Mouse (Mus musculus): ENCODE data around the gene Dhrs3. TPM values are rescaled to one million over a fixed set of nuclear protein-coding genes. Genes with fewer than 3 reads are reported as not detected.

Gene Dhrs3
- polyA plus RNA-seq, 1 experiment, result 227 TPM

- peaks cover 48% of the 10 kb centered on the region for H3K4me1 ChIP-seq (replicated peaks; ENCODE audit: control insufficient read depth, insufficient read depth, low read length)
- H3K4me3 ChIP-seq (ENCODE audit: control insufficient read depth, insufficient read depth, low read length), result no peak overlapping the region
- no peak for DNase-seq
- WGBS, result 87% methylated on average over 3 of the region's 3 CpGs
- H3K27me3 ChIP-seq (ENCODE audit: control insufficient read depth, insufficient read depth, low read length), result no peaks in the 10 kb centered on the region
- TF ChIP-seq POLR2A (IDR thresholded peaks at IDR 0.05; ENCODE audit: control insufficient read depth, extremely low read depth, insufficient read depth, low read length, poor library complexity), result no peak
- TF ChIP-seq CTCF (IDR thresholded peaks at IDR 0.05; ENCODE audit: borderline replicate concordance, control insufficient read depth, extremely low read depth, insufficient read depth, low read length, poor library complexity), result no peak
- peaks cover 13% of the 10 kb centered on the region for H3K36me3 ChIP-seq (ENCODE audit: control insufficient read depth, insufficient read depth, low read length)
- H3K27ac ChIP-seq (ENCODE audit: control insufficient read depth, insufficient read depth, low read length), result no peak overlapping the region
Measured at GRCm38 (mm10) chr4:144903932-144904331, 11.3 kb downstream of the Dhrs3 start.

- TF ChIP-seq CTCF (IDR thresholded peaks at IDR 0.05; ENCODE audit: borderline replicate concordance, control insufficient read depth, extremely low read depth, insufficient read depth, low read length, poor library complexity) (no peak), POLR2A (IDR thresholded peaks at IDR 0.05; ENCODE audit: control insufficient read depth, extremely low read depth, insufficient read depth, low read length, poor library complexity) (no peak)
- WGBS, result 94% methylated on average over 5 of the region's 5 CpGs
- no peak for DNase-seq
- Histone ChIP-seq H3K4me3 (ENCODE audit: control insufficient read depth, insufficient read depth, low read length) (no peak overlapping the region), H3K27me3 (ENCODE audit: control insufficient read depth, insufficient read depth, low read length) (no peaks in the 10 kb centered on the region), H3K36me3 (ENCODE audit: control insufficient read depth, insufficient read depth, low read length) (peaks cover 7% of the 10 kb centered on the region; the same call in 1 of the 2 replicates), H3K27ac (ENCODE audit: control insufficient read depth, insufficient read depth, low read length) (no peak overlapping the region), H3K4me1 (replicated peaks; ENCODE audit: control insufficient read depth, insufficient read depth, low read length) (peaks cover 48% of the 10 kb centered on the region)
Measured at GRCm38 (mm10) chr4:144905128-144905527, 12.5 kb downstream of the Dhrs3 start.

- 71% methylated on average over 8 of the region's 8 CpGs for WGBS
- no peak for TF ChIP-seq CTCF (IDR thresholded peaks at IDR 0.05; ENCODE audit: borderline replicate concordance, control insufficient read depth, extremely low read depth, insufficient read depth, low read length, poor library complexity)
- no peak for TF ChIP-seq POLR2A (IDR thresholded peaks at IDR 0.05; ENCODE audit: control insufficient read depth, extremely low read depth, insufficient read depth, low read length, poor library complexity)
- Histone ChIP-seq H3K4me3 (ENCODE audit: control insufficient read depth, insufficient read depth, low read length) (no peak overlapping the region), H3K27me3 (ENCODE audit: control insufficient read depth, insufficient read depth, low read length) (no peaks in the 10 kb centered on the region), H3K36me3 (ENCODE audit: control insufficient read depth, insufficient read depth, low read length) (peaks cover 7% of the 10 kb centered on the region; the same call in 1 of the 2 replicates), H3K4me1 (replicated peaks; ENCODE audit: control insufficient read depth, insufficient read depth, low read length) (peaks cover 41% of the 10 kb centered on the region), H3K27ac (ENCODE audit: control insufficient read depth, insufficient read depth, low read length) (no peak overlapping the region)
- DNase-seq, result no peak
Measured at GRCm38 (mm10) chr4:144906001-144906889, 13.6 kb downstream of the Dhrs3 start.

GRCm38 (mm10) chr4:144906978-144907703 is 14.5 kb downstream of the Dhrs3 start:
- Histone ChIP-seq H3K27me3 (ENCODE audit: control insufficient read depth, insufficient read depth, low read length) (no peaks in the 10 kb centered on the region), H3K27ac (ENCODE audit: control insufficient read depth, insufficient read depth, low read length) (no peak overlapping the region), H3K4me1 (replicated peaks; ENCODE audit: control insufficient read depth, insufficient read depth, low read length) (peaks cover 33% of the 10 kb centered on the region), H3K36me3 (ENCODE audit: control insufficient read depth, insufficient read depth, low read length) (peaks cover 7% of the 10 kb centered on the region; the same call in 1 of the 2 replicates), H3K4me3 (ENCODE audit: control insufficient read depth, insufficient read depth, low read length) (no peak overlapping the region)
- DNase-seq, result no peak
- no peak for TF ChIP-seq CTCF (IDR thresholded peaks at IDR 0.05; ENCODE audit: borderline replicate concordance, control insufficient read depth, extremely low read depth, insufficient read depth, low read length, poor library complexity)
- WGBS, result 87% methylated on average over 4 of the region's 4 CpGs

- no peaks in the 10 kb centered on the region for H3K27me3 ChIP-seq (ENCODE audit: control insufficient read depth, insufficient read depth, low read length)
- peaks cover 20% of the 10 kb centered on the region for H3K4me1 ChIP-seq (replicated peaks; ENCODE audit: control insufficient read depth, insufficient read depth, low read length)
- peaks cover 7% of the 10 kb centered on the region; the same call in 1 of the 2 replicates for H3K36me3 ChIP-seq (ENCODE audit: control insufficient read depth, insufficient read depth, low read length)
- no peak overlapping the region for H3K4me3 ChIP-seq (ENCODE audit: control insufficient read depth, insufficient read depth, low read length)
- DNase-seq, result no peak
- H3K27ac ChIP-seq (ENCODE audit: control insufficient read depth, insufficient read depth, low read length), result no peak overlapping the region
- TF ChIP-seq POLR2A (IDR thresholded peaks at IDR 0.05; ENCODE audit: control insufficient read depth, extremely low read depth, insufficient read depth, low read length, poor library complexity) (no peak), CTCF (IDR thresholded peaks at IDR 0.05; ENCODE audit: borderline replicate concordance, control insufficient read depth, extremely low read depth, insufficient read depth, low read length, poor library complexity) (no peak)
Measured at GRCm38 (mm10) chr4:144908825-144909224, 16.2 kb downstream of the Dhrs3 start.

- TF ChIP-seq POLR2A (IDR thresholded peaks at IDR 0.05; ENCODE audit: control insufficient read depth, extremely low read depth, insufficient read depth, low read length, poor library complexity) (no peak), CTCF (IDR thresholded peaks at IDR 0.05; ENCODE audit: borderline replicate concordance, control insufficient read depth, extremely low read depth, insufficient read depth, low read length, poor library complexity) (no peak)
- no peak overlapping the region for H3K27ac ChIP-seq (ENCODE audit: control insufficient read depth, insufficient read depth, low read length)
- peaks cover 4% of the 10 kb centered on the region; the same call in 1 of the 2 replicates for H3K36me3 ChIP-seq (ENCODE audit: control insufficient read depth, insufficient read depth, low read length)
- peaks cover 18% of the 10 kb centered on the region for H3K4me1 ChIP-seq (replicated peaks; ENCODE audit: control insufficient read depth, insufficient read depth, low read length)
- DNase-seq, result no peak
- H3K4me3 ChIP-seq (ENCODE audit: control insufficient read depth, insufficient read depth, low read length), result no peak overlapping the region
- 94% methylated on average over 3 of the region's 3 CpGs for WGBS
- H3K27me3 ChIP-seq (ENCODE audit: control insufficient read depth, insufficient read depth, low read length), result no peaks in the 10 kb centered on the region
Measured at GRCm38 (mm10) chr4:144910281-144910680, 17.7 kb downstream of the Dhrs3 start.

Data from thymus, adult 2 months (tissue).